Mouse (Mus musculus) limb, embryonic 10.5 days (tissue): ENCODE measurements around the gene Gm20838. TPM values are rescaled to one million over a fixed set of nuclear protein-coding genes. Genes with fewer than 3 reads are reported as not detected.
"Not testable (repeated sequence)": the region's sequence is repeated elsewhere in the genome, so short reads cannot be mapped to it uniquely, and the experiment has no call there.

Experiments
- DNase-seq: peaks from one replicate; pipeline ENCODE4 v3.0.0-alpha.2; 2017; ENCODE audit warnings: low spot score
- H3K27ac ChIP-seq: fragments of 300-500 bp; sonication (generic); 2 replicates; pipeline ENCODE4 v1.5.1; 2016; ENCODE audit warnings: mild to moderate bottlenecking
- H3K27me3 ChIP-seq: fragments of 300-500 bp; sonication (generic); 2 replicates; pipeline ENCODE4 v1.6.1; 2016; ENCODE audit warnings: low read depth, mild to moderate bottlenecking; ENCODE audit not compliant: poor library complexity, severe bottlenecking
- H3K36me3 ChIP-seq: fragments of 300-500 bp; sonication (generic); 2 replicates; pipeline ENCODE4 v1.6.1; 2016; ENCODE audit warnings: mild to moderate bottlenecking, moderate library complexity
- H3K4me1 ChIP-seq: fragments of 300-500 bp; sonication (generic); 2 replicates; pipeline ENCODE4 v1.6.1; 2016
- H3K4me3 ChIP-seq: fragments of 300-500 bp; sonication (generic); 2 replicates; pipeline ENCODE4 v1.5.1; 2016; ENCODE audit warnings: mild to moderate bottlenecking, moderate library complexity
- H3K9me3 ChIP-seq: fragments of 300-500 bp; sonication (generic); replicated peaks from 2 replicates; pipeline ENCODE4 v1.6.1; 2016; ENCODE audit warnings: mild to moderate bottlenecking
- WGBS: fragments of 180-500 bp; shearing (Covaris S2); methylation state at CpG from one replicate; pipeline ENCODE4 v1.1.7; 2016; 5-methylcytosine and 5-hydroxymethylcytosine counted together
- polyA plus RNA-seq: library from polyadenylated mRNA; unstranded; fragments of >200 nt; fragmentation: Nextera tagmentation; extraction: Ambion mirVana; gene quantifications from 2 replicates; pipeline ENCODE4 v1.2.1, GENCODE M21; 2016

Gene Gm20838
- polyA plus RNA-seq, result not detected in 2 replicates

DNA sequence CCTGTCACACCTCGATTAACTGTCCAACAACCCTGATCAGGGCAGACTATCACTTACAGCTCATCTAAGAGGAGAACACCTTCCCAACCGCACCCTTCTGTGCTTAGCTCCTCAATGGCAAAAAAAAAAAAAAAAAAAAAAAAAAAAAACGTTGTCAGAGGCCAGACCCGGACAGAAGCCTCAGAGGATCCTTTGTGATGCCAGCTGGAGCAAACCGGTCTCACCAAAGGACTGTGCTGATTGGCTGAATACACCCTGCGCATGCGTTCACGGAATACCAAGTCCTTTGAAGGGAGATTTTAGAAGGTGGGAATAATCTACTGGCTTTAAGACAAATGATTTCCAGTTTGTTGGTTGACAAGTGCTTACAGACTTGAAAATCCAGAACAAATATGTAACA lies at the start of gene Gm20838:
Gm20838 (minus strand) TSS at position 101 of the 400 bp plus-strand sequence.
- H3K27me3 ChIP-seq, H3K36me3 ChIP-seq, H3K4me3 ChIP-seq, DNase-seq, H3K9me3 ChIP-seq, H3K27ac ChIP-seq, H3K4me1 ChIP-seq: not testable (repeated sequence)
- WGBS, result no CpG with 5 or more reads among the region's 8 CpGs
